23 mouse cellular contexts compared by ENCODE assay signal in genomic region chr6:115960322-115960721, GRCm38 (mm10). TPM values are rescaled to one million over a fixed set of nuclear protein-coding genes. Genes with fewer than 3 reads are reported as not detected.
"Had no signal": no experiment of that assay in that cellular context is flagged by ENCODE, and none has a peak within 500 bp of the region (broad histone marks: within the 10 kb centered on the region; RNA-seq: fewer than 3 reads in every experiment).

No protein-coding gene starts in this region.

- H3K9me3 ChIP-seq: limb, embryonic 12.5 days; limb, embryonic 15.5 days; midbrain, embryonic 12.5 days; midbrain, embryonic 15.5 days; neural tube, embryonic 13.5 days; stomach, embryonic 15.5 days had no signal

- H3K9ac ChIP-seq: limb, embryonic 12.5 days; limb, embryonic 15.5 days; liver, embryonic 14.5 days; liver, postnatal 0 days; midbrain, embryonic 12.5 days; midbrain, embryonic 15.5 days; neural tube, embryonic 13.5 days; stomach, embryonic 15.5 days had no signal

- H3K27ac ChIP-seq: left cerebral cortex, adult 2 months; limb, embryonic 12.5 days; liver, embryonic 14.5 days; midbrain, embryonic 12.5 days; midbrain, embryonic 15.5 days; neural tube, embryonic 13.5 days had no signal

- ATAC-seq: liver, postnatal 0 days; midbrain, embryonic 15.5 days had no signal

- H3K4me2 ChIP-seq: limb, embryonic 12.5 days; limb, embryonic 15.5 days; liver, embryonic 11.5 days; midbrain, embryonic 12.5 days; midbrain, embryonic 15.5 days; neural tube, embryonic 13.5 days; stomach, embryonic 15.5 days had no signal

- H3K4me3 ChIP-seq: layer of hippocampus, adult 2 months; left cerebral cortex, adult 2 months; limb, embryonic 12.5 days; limb, embryonic 15.5 days; midbrain, embryonic 12.5 days; midbrain, embryonic 15.5 days; myocyte; neural tube, embryonic 13.5 days; stomach, embryonic 15.5 days had no signal

- DNase-seq: kidney, adult 2 months; layer of hippocampus, postnatal 36 days; liver, postnatal 0 days; lung, postnatal 4 days; retina, postnatal 1 day; right cerebral cortex, postnatal 25 days; spleen, adult 18-20 months; thymus, postnatal 25 days had no signal

- H3K27me3 ChIP-seq: limb, embryonic 15.5 days; midbrain, embryonic 15.5 days; neural tube, embryonic 13.5 days; stomach, embryonic 15.5 days had no signal

- H3K36me3 ChIP-seq: limb, embryonic 12.5 days; midbrain, embryonic 12.5 days; midbrain, embryonic 15.5 days; neural tube, embryonic 13.5 days had no signal

RNA-seq across cellular contexts. Expression of gene H1foo, which starts 15.6 kb away (rescaled TPM):
- polyA plus RNA-seq: kidney, adult 2 months; kidney, embryonic 14.5 days; kidney, postnatal 0 days; large intestine, adult 2 months; limb, embryonic 12.5 days; limb, embryonic 15.5 days; liver, embryonic 11.5 days; liver, embryonic 14.5 days; liver, postnatal 0 days; lung, embryonic 16.5 days; midbrain, embryonic 12.5 days; midbrain, embryonic 15.5 days; myocyte; neural tube, embryonic 13.5 days; stomach, embryonic 15.5 days had no signal

RNA-seq across cellular contexts. Expression of gene Rho, which starts 28.8 kb away (rescaled TPM):
- polyA plus RNA-seq: kidney, embryonic 14.5 days; kidney, postnatal 0 days; liver, embryonic 11.5 days; liver, postnatal 0 days; midbrain, embryonic 12.5 days had no signal
